Comparison of ENCODE assay signal across 8 mouse cellular contexts in genomic region chr1:92641514-92642272, GRCm38 (mm10). TPM values are rescaled to one million over a fixed set of nuclear protein-coding genes. Genes with fewer than 3 reads are reported as not detected.
DNase-seq lines count a peak whose midpoint lies in the region; ATAC-seq and TF ChIP-seq lines count a peak whose summit lies in the region.

Gene Cops9, minus strand, starts transcription at chr1:92641985.

- peak; percentile 93 to 94 for DNase-seq in heart, postnatal 10 days
- peak; percentile 68 for DNase-seq in large intestine, adult 2 months (ENCODE audit: low read depth, low spot score)
- peak; percentile 92 for DNase-seq in liver, postnatal 0 days
- peak; percentile 89 for DNase-seq in testis, postnatal 10 days (ENCODE audit: low spot score)

- peak within 1 kb of the TSS; percentile 98 for H3K4me3 ChIP-seq in ES-Bruce4 (ENCODE audit: low read depth, low read length)
- H3K4me3 ChIP-seq in forebrain, embryonic 13.5 days = peak within 1 kb of the TSS; percentile 96
- peak within 1 kb of the TSS; percentile 73 for H3K4me3 ChIP-seq in liver, postnatal 0 days (ENCODE audit: low read depth, low read length)
- peak within 1 kb of the TSS; percentile 90 for H3K4me3 ChIP-seq in neural tube, embryonic 14.5 days (ENCODE audit: low read depth, low read length)

- H3K27me3 ChIP-seq in ES-Bruce4 (ENCODE audit: control insufficient read depth, insufficient read depth, low read length, poor library complexity, severe bottlenecking) = no peaks in the 10 kb centered on the region
- H3K27me3 ChIP-seq in forebrain, embryonic 13.5 days = 0 out of 2 replicates have a peak, but pooled peaks cover 5% of the 10 kb centered on the region
- H3K27me3 ChIP-seq in liver, postnatal 0 days (ENCODE audit: insufficient read depth, low read length) = no peaks in the 10 kb centered on the region
- no peaks in the 10 kb centered on the region for H3K27me3 ChIP-seq in neural tube, embryonic 14.5 days (ENCODE audit: control insufficient read depth, insufficient read depth, low read length)

- peak within 1 kb of the TSS; percentile 86 for H3K9ac ChIP-seq in ES-Bruce4 (ENCODE audit: low read depth, poor library complexity, severe bottlenecking)
- H3K9ac ChIP-seq in forebrain, embryonic 13.5 days = peak within 1 kb of the TSS; percentile 97
- peak within 1 kb of the TSS; percentile 87 for H3K9ac ChIP-seq in liver, postnatal 0 days (replicated peaks)
- H3K9ac ChIP-seq in neural tube, embryonic 14.5 days (replicated peaks; ENCODE audit: low read depth, low read length) = peak within 1 kb of the TSS; percentile 94

- 1% methylated on average over 50 of the region's 50 CpGs for WGBS in forebrain, embryonic 13.5 days
- 2% methylated on average over 50 of the region's 50 CpGs for WGBS in large intestine, adult 2 months
- 2% methylated on average over 50 of the region's 50 CpGs for WGBS in liver, postnatal 0 days (ENCODE audit: insufficient replicate concordance)
- 3% methylated on average over 50 of the region's 50 CpGs for WGBS in neural tube, embryonic 14.5 days

- peak; percentile 92 for ATAC-seq in cerebellum, adult (ENCODE audit: insufficient number of reproducible peaks, low FRiP score, low TSS enrichment)
- peak; percentile 96 for ATAC-seq in forebrain, embryonic 13.5 days
- peak; percentile 95 for ATAC-seq in liver, postnatal 0 days
- ATAC-seq in neural tube, embryonic 14.5 days (ENCODE audit: low read depth) = peak; percentile 94

- peaks cover 3% of the 10 kb centered on the region for H3K4me1 ChIP-seq in ES-Bruce4 (ENCODE audit: control insufficient read depth, insufficient read depth, low read length)
- peaks cover 23% of the 10 kb centered on the region for H3K4me1 ChIP-seq in forebrain, embryonic 13.5 days
- H3K4me1 ChIP-seq in liver, postnatal 0 days (ENCODE audit: insufficient read depth) = peaks cover 19% of the 10 kb centered on the region
- H3K4me1 ChIP-seq in neural tube, embryonic 14.5 days (ENCODE audit: control insufficient read depth, insufficient read depth, low read length) = peaks cover 10% of the 10 kb centered on the region

- peak; percentile 45 for TF ChIP-seq POLR2A in ES-Bruce4 (IDR thresholded peaks at IDR 0.05; ENCODE audit: insufficient read depth, low read length)

- H3K9me3 ChIP-seq in ES-Bruce4 (replicated peaks; ENCODE audit: control insufficient read depth, insufficient read depth, low read length, poor library complexity, severe bottlenecking) = no peaks in the 10 kb centered on the region
- no peaks in the 10 kb centered on the region for H3K9me3 ChIP-seq in forebrain, embryonic 13.5 days (replicated peaks)
- H3K9me3 ChIP-seq in liver, postnatal 0 days (ENCODE audit: low read length) = no peaks in the 10 kb centered on the region
- H3K9me3 ChIP-seq in neural tube, embryonic 14.5 days (ENCODE audit: control insufficient read depth, low read length) = no peaks in the 10 kb centered on the region

- TF ChIP-seq CTCF in ES-Bruce4 (IDR thresholded peaks at IDR 0.05; ENCODE audit: low read depth, low read length) = no peak
- no peak for TF ChIP-seq CTCF in liver, postnatal 0 days (IDR thresholded peaks at IDR 0.05; ENCODE audit: low read depth)

- 0 out of 2 replicates have a peak, but pooled peaks have one; percentile 20 for TF ChIP-seq EP300 in ES-Bruce4 (IDR thresholded peaks at IDR 0.05; ENCODE audit: insufficient read depth, low read depth, low read length)
- no peak; the same call in 1 of the 2 replicates for TF ChIP-seq EP300 in liver, postnatal 0 days (IDR thresholded peaks at IDR 0.05; ENCODE audit: low read depth)

- intact Hi-C loops in heart, postnatal 10 days (cut with DNase I) = no loop called here

- peak within 1 kb of the TSS; percentile 99 for H3K4me2 ChIP-seq in forebrain, embryonic 13.5 days
- peak within 1 kb of the TSS; percentile 91 for H3K4me2 ChIP-seq in liver, postnatal 0 days (ENCODE audit: low read depth, low read length)
- H3K4me2 ChIP-seq in neural tube, embryonic 14.5 days (ENCODE audit: low read depth, low read length) = peak within 1 kb of the TSS; percentile 98

- H3K36me3 ChIP-seq in ES-Bruce4 (ENCODE audit: control insufficient read depth, insufficient read depth, low read length, poor library complexity, severe bottlenecking) = no peaks in the 10 kb centered on the region
- H3K36me3 ChIP-seq in forebrain, embryonic 13.5 days (ENCODE audit: poor library complexity, severe bottlenecking) = peaks cover 30% of the 10 kb centered on the region
- peaks cover 13% of the 10 kb centered on the region for H3K36me3 ChIP-seq in liver, postnatal 0 days (replicated peaks; ENCODE audit: insufficient read depth, low read length)
- peaks cover 15% of the 10 kb centered on the region for H3K36me3 ChIP-seq in neural tube, embryonic 14.5 days (ENCODE audit: control insufficient read depth, insufficient read depth, low read length)

- no peak within 1 kb of the TSS for H3K27ac ChIP-seq in ES-Bruce4 (ENCODE audit: insufficient read depth, low read length)
- H3K27ac ChIP-seq in forebrain, embryonic 13.5 days = peak within 1 kb of the TSS; percentile 57
- peak within 1 kb of the TSS; percentile 72 for H3K27ac ChIP-seq in liver, postnatal 0 days (ENCODE audit: low read depth)
- H3K27ac ChIP-seq in neural tube, embryonic 14.5 days (ENCODE audit: low read depth, low read length) = peak within 1 kb of the TSS; percentile 82

RNA-seq across cellular contexts. Expression of gene Cops9, which starts in this region (rescaled TPM):
- 107 and 119 TPM in 2 replicates for polyA plus RNA-seq in ES-Bruce4 (2011; ENCODE audit: insufficient read depth, insufficient read length, low read depth, missing spikeins)
- polyA plus RNA-seq in forebrain, embryonic 13.5 days (2015; fragmentation: Nextera tagmentation; extraction: Ambion mirVana) = 542 and 587 TPM in 2 replicates
- total RNA-seq in heart, postnatal 10 days (2021) = 100 to 1,000 TPM; 221 to 231 TPM
- 108 and 129 TPM in 2 replicates for polyA plus RNA-seq in large intestine, adult 2 months (2012; rRNA removed)
- 222 and 225 TPM in 2 replicates for polyA plus RNA-seq in liver, postnatal 0 days (2015; fragmentation: Nextera tagmentation; extraction: Ambion mirVana)
- 560 and 641 TPM in 2 replicates for polyA plus RNA-seq in neural tube, embryonic 14.5 days (2014; fragmentation: Nextera tagmentation; extraction: Ambion mirVana)
